Mouse (Mus musculus) heart, embryonic 12.5 days (tissue): ENCODE data around the gene Tpp1. TPM values are rescaled to one million over a fixed set of nuclear protein-coding genes. Genes with fewer than 3 reads are reported as not detected.
A peak's percentile ranks its signal among the peaks of the same experiment; 100 is the strongest.
"Not testable (repeated sequence)": the region's sequence is repeated elsewhere in the genome, so short reads cannot be mapped to it uniquely, and the experiment has no call there.

Experiments
- ATAC-seq: fragments of 200-750 bp; cut with Nextera tagmentation; 2 replicates; pipeline ENCODE4 v1.8.0; 2017; ENCODE audit warnings: moderate TSS enrichment, moderate library complexity; ENCODE audit not compliant: insufficient number of reproducible peaks, low FRiP score
- H3K27ac ChIP-seq: fragments of 300-500 bp; sonication (generic); 2 replicates; pipeline ENCODE4 v1.5.1; 2016; ENCODE audit warnings: mild to moderate bottlenecking, moderate library complexity; ENCODE audit not compliant: poor library complexity, severe bottlenecking
- H3K27me3 ChIP-seq: fragments of 300-500 bp; sonication (generic); replicated peaks from 2 replicates; pipeline ENCODE4 v1.6.1; 2016; ENCODE audit warnings: mild to moderate bottlenecking, moderate library complexity
- H3K36me3 ChIP-seq: fragments of 300-500 bp; sonication (generic); 2 replicates; pipeline ENCODE4 v1.6.1; 2016; ENCODE audit warnings: mild to moderate bottlenecking, moderate library complexity
- H3K4me1 ChIP-seq: fragments of 300-500 bp; sonication (generic); replicated peaks from 2 replicates; pipeline ENCODE4 v1.6.1; 2016; ENCODE audit warnings: mild to moderate bottlenecking
- H3K4me2 ChIP-seq: fragments of 300-500 bp; sonication (generic); 2 replicates; pipeline ENCODE4 v1.6.1; 2016; ENCODE audit warnings: mild to moderate bottlenecking, moderate library complexity
- H3K4me3 ChIP-seq: fragments of 300-500 bp; sonication (generic); 2 replicates; pipeline ENCODE4 v1.5.1; 2016; ENCODE audit warnings: mild to moderate bottlenecking
- H3K9ac ChIP-seq: fragments of 300-500 bp; sonication (generic); 2 replicates; pipeline ENCODE4 v1.6.1; 2016; ENCODE audit warnings: mild to moderate bottlenecking, moderate library complexity
- H3K9me3 ChIP-seq: fragments of 300-500 bp; sonication (generic); replicated peaks from 2 replicates; pipeline ENCODE4 v1.6.1; 2016; ENCODE audit warnings: mild to moderate bottlenecking, moderate library complexity
- WGBS: fragments of 180-500 bp; shearing (Covaris S2); methylation state at CpG from one replicate; pipeline ENCODE4 v1.1.7; 2016; 5-methylcytosine and 5-hydroxymethylcytosine counted together
- polyA plus RNA-seq: library from polyadenylated mRNA; unstranded; fragments of >200 nt; fragmentation: Nextera tagmentation; extraction: Ambion mirVana; gene quantifications from 2 replicates; pipeline ENCODE4 v1.2.1, GENCODE M21; 2016

The Tpp1 gene
- polyA plus RNA-seq, 1 experiment from 2014 or later: 87.7 TPM

DNA sequence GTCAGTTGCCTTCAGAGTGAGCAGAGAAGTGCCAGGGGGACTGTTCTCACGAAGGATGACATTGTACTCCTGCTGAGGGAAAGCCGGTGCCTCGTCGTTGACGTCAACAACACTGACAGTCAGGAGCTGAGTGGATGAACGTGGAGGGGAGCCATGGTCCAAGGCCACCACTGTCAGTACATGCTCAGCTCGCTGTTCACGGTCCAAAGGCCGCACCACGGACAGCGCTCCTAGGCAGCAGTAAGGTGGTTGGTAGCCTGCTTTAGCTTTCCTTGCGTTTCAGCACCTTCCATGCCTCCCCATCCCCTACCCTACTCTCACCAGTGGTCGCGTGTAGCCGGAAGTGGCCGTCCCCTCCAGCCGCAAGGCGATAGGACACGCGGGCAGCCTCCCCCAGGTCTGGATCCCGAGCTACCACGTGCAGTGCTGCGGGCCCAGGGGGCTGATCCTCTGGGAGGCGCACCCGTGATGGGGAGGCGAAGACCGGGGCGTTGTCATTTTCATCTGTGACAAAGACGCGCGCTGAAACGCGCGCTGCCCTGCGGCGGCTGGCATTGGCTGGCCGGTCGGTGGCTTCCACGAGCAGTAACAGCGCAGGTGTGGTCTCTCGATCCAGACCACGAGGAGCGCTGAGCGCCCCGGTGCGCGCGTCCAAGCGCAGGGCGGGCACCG, 9.9 kb upstream of the Tpp1 start:
- no peaks in the 10 kb centered on the region for H3K9me3 ChIP-seq
- peak overlapping the region; percentile 43 for H3K4me3 ChIP-seq
- H3K4me1 ChIP-seq: peaks cover 9% of the 10 kb centered on the region; the same call in 1 of the 2 replicates
- 24% methylated on average over 51 of the region's 51 CpGs for WGBS
- H3K36me3 ChIP-seq: peaks cover 71% of the 10 kb centered on the region
- peak overlapping the region; percentile 30; the same call in 1 of the 2 replicates for H3K9ac ChIP-seq
- H3K27ac ChIP-seq: no peak overlapping the region
- ATAC-seq: 0 out of 2 replicates have a peak, but pooled peaks have one; percentile 18
- peaks cover 34% of the 10 kb centered on the region for H3K27me3 ChIP-seq
- peak overlapping the region; percentile 81 for H3K4me2 ChIP-seq

DNA sequence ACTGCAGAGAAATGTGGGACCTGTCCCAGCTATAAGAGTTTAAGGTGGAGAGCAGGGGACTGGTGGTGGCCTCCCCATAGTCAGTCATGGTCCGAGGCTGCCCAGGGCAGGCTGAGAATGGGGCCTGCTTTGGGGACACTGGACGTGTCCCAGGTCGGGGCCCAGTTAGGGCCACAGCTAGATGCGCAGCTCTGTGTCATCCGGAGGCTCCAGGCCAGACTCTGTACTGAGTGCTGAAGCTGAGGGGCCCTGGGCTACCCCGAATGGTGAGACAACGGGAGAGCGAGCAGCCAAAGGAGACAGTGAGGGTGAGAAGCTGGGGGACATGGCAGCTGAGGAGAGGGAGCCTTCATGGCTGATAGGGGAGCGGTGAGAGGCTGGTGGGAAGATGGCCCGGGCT, 1.2 kb upstream of the Tpp1 start:
- WGBS: 82% methylated on average over 10 of the region's 10 CpGs
- H3K4me3 ChIP-seq: no peak overlapping the region
- no peak overlapping the region for H3K27ac ChIP-seq
- peaks cover 65% of the 10 kb centered on the region for H3K36me3 ChIP-seq
- no peaks in the 10 kb centered on the region for H3K27me3 ChIP-seq
- peaks cover 10% of the 10 kb centered on the region for H3K4me1 ChIP-seq
- no peak overlapping the region for H3K4me2 ChIP-seq
- no peaks in the 10 kb centered on the region for H3K9me3 ChIP-seq
- no peak for ATAC-seq
- no peak overlapping the region for H3K9ac ChIP-seq

DNA sequence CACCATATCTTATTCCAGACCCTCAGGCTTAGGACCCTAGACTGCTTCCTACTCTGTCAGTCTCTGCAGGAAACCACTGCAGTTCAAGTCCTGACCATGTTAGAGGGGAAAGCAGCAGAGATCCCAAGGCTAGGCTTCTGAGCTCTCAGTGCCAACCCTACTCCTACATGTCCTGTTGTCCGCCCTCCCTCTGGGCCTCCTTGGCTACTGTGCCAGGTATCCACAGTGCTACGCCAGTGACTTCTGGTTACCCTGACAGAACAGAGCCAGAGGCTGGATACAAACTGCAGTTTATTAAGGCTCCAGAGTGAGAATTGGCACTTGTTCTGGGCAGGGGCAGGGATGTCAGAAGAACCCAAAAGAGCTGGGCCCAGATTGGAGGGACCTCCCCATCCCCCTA, 681 bp upstream of the Tpp1 start:
- Histone ChIP-seq H3K9me3 (no peaks in the 10 kb centered on the region), H3K4me3 (no peak overlapping the region), H3K36me3 (peaks cover 65% of the 10 kb centered on the region), H3K4me1 (peaks cover 10% of the 10 kb centered on the region), H3K4me2 (no peak overlapping the region), H3K27ac (no peak overlapping the region), H3K9ac (no peak overlapping the region), H3K27me3 (no peaks in the 10 kb centered on the region)
- 76% methylated on average over 2 of the region's 2 CpGs for WGBS
- ATAC-seq: peak; percentile 3; the same call in 1 of the 2 replicates

DNA sequence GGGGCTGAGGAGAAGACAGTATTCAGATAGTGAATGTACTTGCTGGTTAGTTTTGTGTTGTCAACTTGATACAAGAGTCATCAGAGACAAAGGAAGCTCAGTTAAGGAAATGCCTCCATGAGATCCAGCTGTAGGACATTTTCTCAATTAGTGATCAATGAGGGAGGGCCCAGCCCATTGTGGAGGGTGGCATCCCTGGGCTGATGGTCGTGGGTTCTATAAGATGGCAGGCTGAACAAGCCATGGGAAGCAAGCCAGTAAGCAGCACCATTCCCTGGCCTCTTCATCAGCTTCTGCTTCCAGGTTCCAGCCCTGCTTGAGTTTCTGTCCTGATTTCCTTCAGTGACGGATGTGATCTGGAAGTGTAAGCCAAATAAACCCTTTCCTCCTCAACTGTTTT, 4.3 kb downstream of the Tpp1 start:
- ATAC-seq: no peak
- H3K36me3 ChIP-seq: peaks cover 47% of the 10 kb centered on the region
- H3K4me2 ChIP-seq: no peak overlapping the region
- no peaks in the 10 kb centered on the region for H3K9me3 ChIP-seq
- no peak overlapping the region for H3K27ac ChIP-seq
- no peak overlapping the region for H3K4me3 ChIP-seq
- H3K27me3 ChIP-seq: no peaks in the 10 kb centered on the region
- WGBS: 75% methylated on average over 2 of the region's 2 CpGs
- H3K9ac ChIP-seq: no peak overlapping the region
- H3K4me1 ChIP-seq: peaks cover 18% of the 10 kb centered on the region

DNA sequence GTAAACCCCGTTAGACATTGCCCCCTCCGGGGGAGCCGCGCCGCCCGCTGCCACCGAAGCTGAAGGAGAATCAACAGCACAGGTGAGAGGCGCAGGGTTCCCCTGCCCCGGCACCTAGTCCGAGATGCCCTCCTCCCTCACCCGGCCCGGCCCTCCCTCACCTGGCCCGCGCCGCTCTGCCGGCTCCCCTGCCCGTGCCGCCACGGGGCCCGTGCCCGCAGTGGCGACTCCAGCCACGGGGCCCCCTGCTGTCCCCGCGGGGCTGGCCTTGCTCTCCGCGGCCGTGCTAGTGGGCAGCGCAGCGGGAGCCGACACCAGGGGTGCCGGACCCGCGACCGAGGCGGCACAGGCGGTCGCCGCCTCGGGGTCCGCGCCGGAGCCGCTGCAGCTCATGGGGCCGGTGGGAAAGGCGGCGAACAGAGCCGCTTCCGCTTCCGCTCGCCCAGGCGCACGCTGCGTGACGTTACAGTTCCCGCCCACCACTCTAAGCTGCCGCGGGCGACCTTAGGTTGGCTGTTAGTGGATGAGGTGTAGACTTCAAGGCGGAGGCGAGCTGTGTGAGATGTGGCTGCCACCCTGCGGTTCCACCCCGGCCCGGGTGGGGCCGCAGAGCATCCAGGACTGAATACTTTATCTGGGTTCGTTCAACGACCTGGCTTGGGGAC, 8.0 kb downstream of the Tpp1 start, which contains the start of gene Taf10:
Gene Taf10, minus strand, starts transcription at position 436 of the 665 bp plus-strand sequence.
- peak within 1 kb of the TSS; percentile 79 for H3K27ac ChIP-seq
- no peaks in the 10 kb centered on the region for H3K9me3 ChIP-seq
- H3K36me3 ChIP-seq: peaks cover 67% of the 10 kb centered on the region
- peak within 1 kb of the TSS; percentile 92 for H3K4me2 ChIP-seq
- H3K27me3 ChIP-seq: no peaks in the 10 kb centered on the region
- WGBS: under 1% methylated on average over 65 of the region's 67 CpGs
- ATAC-seq: peak; percentile 95
- peaks cover 25% of the 10 kb centered on the region for H3K4me1 ChIP-seq
- peak within 1 kb of the TSS; percentile 94 for H3K4me3 ChIP-seq
- peak within 1 kb of the TSS; percentile 98 for H3K9ac ChIP-seq

DNA sequence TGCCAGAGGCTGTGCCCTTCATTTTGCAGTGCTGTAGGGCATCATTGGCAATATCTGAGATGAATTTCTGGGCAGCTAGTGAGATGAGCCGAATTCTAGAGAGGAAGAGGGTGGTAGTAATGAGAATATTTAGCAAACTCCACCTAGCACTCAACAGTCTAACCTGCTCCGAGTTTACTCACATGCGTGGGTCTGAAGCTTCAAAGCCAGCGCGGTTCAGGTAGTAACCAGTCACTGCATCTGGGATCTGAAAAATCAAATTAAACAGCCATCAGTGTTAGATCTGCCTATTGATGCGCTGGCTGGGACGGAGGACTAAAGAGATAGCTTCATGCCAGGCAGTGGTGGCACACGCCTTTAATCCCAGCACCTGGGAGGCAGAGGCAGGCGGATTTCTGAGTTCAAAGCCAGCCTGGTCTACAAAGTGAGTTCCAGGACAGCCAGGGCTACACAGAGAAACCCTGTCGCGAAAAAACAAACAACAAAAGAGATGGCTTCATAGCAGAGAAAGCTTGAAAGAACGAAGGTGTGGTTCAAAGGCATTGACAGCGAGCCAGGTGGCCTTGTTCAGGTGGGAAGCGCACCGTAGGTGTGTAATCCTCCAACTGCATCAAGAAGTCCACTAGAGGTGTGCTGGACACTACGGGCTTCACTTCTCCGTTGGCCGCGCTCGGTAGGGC, 8.6 kb downstream of the Tpp1 start:
- 33% methylated on average over 20 of the region's 20 CpGs for whole genome bisulfite sequencing
- H3K27me3 ChIP-seq, ATAC-seq, H3K9me3 ChIP-seq: not testable (repeated sequence)
- Histone ChIP-seq H3K4me2 (peak overlapping the region; percentile 92), H3K9ac (peak overlapping the region; percentile 98), H3K4me3 (peak overlapping the region; percentile 94), H3K36me3 (peaks cover 60% of the 10 kb centered on the region), H3K4me1 (peaks cover 30% of the 10 kb centered on the region), H3K27ac (peak overlapping the region; percentile 79)

DNA sequence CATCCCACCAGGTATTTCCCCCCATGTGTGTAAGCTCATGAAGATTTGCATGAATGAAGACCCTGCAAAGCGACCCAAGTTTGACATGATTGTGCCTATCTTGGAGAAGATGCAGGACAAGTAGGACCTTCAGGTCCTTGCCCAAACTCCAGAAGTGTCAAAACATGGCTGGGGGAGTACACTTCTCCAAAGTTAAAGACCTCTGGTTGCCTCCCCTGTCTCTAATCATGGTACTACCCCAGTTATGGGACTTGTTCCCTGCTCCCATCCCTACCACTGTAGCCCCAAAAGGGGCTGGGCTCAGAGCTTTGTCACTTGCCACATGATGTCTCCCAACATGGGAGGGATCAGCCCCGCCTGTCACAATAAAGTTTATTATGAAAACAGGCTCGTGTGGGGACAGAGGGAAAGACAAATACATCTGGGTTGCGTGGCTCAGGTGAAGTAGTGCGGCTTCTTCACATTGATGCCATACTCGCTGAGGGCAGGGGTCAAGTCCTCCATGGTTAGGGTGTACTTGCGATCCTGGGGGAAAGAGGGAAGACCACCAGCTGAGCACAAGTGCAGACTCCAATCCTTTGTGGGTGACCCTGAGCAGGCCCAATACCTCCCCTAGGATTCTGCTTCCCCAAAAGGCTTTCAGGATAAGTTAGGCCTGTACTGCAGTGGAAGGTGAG, 9.4 kb downstream of the Tpp1 start:
- H3K4me1 ChIP-seq: peaks cover 35% of the 10 kb centered on the region
- 80% methylated on average over 7 of the region's 7 CpGs for WGBS
- not testable (repeated sequence) for ATAC-seq, H3K27me3 ChIP-seq, H3K9me3 ChIP-seq, H3K9ac ChIP-seq, H3K4me3 ChIP-seq
- H3K36me3 ChIP-seq: peaks cover 53% of the 10 kb centered on the region
- 0 out of 2 replicates have a peak overlapping the region, but pooled peaks have one; percentile 17 for H3K27ac ChIP-seq
- peak overlapping the region; percentile 92 for H3K4me2 ChIP-seq

DNA sequence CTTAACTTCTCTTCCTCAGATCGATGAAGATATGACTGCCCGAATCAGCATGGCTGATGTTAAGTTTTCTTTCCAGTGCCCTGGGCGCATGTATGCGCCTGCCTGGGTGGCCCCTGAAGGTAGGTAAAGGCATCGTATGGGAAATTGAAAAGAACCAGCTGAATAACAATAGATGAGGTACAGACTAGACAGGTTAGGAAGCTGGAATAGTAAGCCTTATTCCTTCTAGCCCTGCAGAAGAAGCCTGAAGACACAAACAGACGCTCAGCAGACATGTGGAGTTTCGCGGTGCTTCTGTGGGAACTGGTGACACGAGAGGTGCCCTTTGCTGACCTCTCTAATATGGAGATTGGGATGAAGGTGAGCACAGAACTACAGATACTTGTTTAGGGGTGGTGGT, 10.1 kb downstream of the Tpp1 start:
- Histone ChIP-seq H3K27me3 (no peaks in the 10 kb centered on the region), H3K36me3 (peaks cover 47% of the 10 kb centered on the region), H3K9me3 (no peaks in the 10 kb centered on the region), H3K9ac (no peak overlapping the region), H3K27ac (no peak overlapping the region), H3K4me1 (peaks cover 37% of the 10 kb centered on the region), H3K4me3 (no peak overlapping the region), H3K4me2 (no peak overlapping the region)
- 88% methylated on average over 9 of the region's 9 CpGs for WGBS
- ATAC-seq: no peak

DNA sequence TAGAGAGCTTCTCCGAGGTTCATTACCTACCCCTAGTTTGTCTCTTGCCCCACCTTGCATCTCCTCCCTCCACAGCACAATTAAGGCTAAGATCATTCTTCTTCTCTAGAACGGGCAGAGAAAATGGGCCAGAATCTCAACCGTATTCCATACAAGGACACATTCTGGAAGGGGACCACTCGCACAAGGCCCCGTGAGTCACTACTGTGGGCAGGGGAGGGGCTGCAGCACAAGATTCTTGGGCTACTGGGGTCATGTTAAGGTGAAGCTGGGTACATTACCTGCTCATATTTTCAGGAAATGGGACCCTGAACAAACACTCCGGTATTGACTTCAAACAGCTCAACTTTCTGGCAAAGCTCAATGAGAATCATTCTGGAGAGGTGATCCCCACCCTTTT, 11.2 kb downstream of the Tpp1 start:
- Histone ChIP-seq H3K4me3 (no peak overlapping the region), H3K9ac (no peak overlapping the region), H3K4me1 (peaks cover 37% of the 10 kb centered on the region), H3K27me3 (no peaks in the 10 kb centered on the region), H3K9me3 (no peaks in the 10 kb centered on the region), H3K4me2 (no peak overlapping the region), H3K36me3 (peaks cover 37% of the 10 kb centered on the region), H3K27ac (no peak overlapping the region)
- WGBS: 83% methylated on average over 6 of the region's 6 CpGs
- no peak for ATAC-seq

DNA sequence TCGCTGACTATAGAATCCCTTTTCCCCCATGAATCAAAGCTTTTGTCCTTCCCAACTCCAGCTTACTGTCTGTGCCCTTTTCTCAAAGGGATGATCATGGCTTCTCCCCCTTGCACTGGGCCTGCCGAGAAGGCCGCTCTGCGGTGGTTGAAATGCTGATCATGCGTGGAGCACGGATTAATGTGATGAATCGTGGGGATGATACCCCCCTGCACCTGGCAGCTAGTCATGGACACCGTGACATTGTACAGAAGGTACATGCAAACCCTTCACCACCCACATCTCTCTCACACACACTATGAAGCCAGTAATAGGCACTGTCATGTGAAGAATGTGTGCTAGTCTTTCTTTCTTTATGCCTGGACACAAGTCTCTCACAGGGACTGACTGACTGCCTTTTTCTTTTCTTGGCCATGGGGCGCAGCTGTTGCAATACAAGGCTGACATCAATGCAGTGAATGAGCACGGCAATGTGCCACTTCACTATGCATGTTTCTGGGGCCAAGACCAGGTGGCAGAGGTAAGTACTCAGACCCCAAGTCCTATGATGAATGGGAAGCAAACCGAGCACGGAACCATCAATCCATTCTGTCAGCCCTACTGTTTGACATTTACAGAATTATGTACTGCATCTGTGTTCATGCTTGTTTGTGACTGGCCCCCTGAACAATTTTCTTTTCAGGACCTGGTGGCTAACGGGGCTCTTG, 11.8 kb downstream of the Tpp1 start:
- Histone ChIP-seq H3K4me3 (no peak overlapping the region), H3K27me3 (no peaks in the 10 kb centered on the region), H3K36me3 (peaks cover 37% of the 10 kb centered on the region), H3K4me1 (peaks cover 38% of the 10 kb centered on the region), H3K9me3 (no peaks in the 10 kb centered on the region), H3K4me2 (no peak overlapping the region), H3K27ac (peak overlapping the region; percentile 99), H3K9ac (peak overlapping the region; percentile 40; the same call in 1 of the 2 replicates)
- ATAC-seq: no peak
- 93% methylated on average over 13 of the region's 13 CpGs for WGBS
